In the genomic region with DNA sequence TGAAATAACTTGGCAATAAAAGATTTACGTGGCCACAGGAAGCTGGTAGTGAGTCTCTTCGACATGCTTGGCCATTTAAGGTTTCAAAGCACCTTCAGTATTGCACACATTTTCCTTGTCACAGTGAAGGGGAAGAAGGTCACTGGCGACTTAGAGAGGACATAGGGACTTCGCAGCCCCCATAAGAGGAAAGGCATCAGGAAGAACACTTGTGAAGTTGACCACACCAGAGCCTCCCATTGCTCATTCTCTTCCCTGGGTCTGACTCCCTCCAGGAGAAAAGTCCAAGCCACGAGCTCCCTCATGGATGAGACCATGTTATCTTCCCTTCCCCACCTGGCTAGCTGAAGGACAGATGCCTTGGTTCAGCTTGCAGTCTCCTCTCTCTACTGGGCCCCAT, we compare ENCODE assay signal across 21 mouse cellular contexts.
"Had no signal": no experiment of that assay in that cellular context is flagged by ENCODE, and none has a peak within 500 bp of the region (broad histone marks: within the 10 kb centered on the region; RNA-seq: fewer than 3 reads in every experiment).

No protein-coding gene starts in this region.

- H3K9me3 ChIP-seq: intestine, embryonic 15.5 days; kidney, embryonic 15.5 days; liver, embryonic 13.5 days; midbrain, embryonic 13.5 days; neural tube, embryonic 12.5 days; neural tube, embryonic 15.5 days had no signal

- H3K4me2 ChIP-seq: intestine, embryonic 15.5 days; kidney, embryonic 15.5 days; limb, embryonic 13.5 days; liver, embryonic 13.5 days; midbrain, embryonic 13.5 days; neural tube, embryonic 12.5 days; neural tube, embryonic 15.5 days had no signal

- H3K27ac ChIP-seq: intestine, embryonic 15.5 days; left cerebral cortex, adult 2 months; limb, embryonic 13.5 days; liver, embryonic 13.5 days; macrophage; midbrain, embryonic 13.5 days; neural tube, embryonic 12.5 days; neural tube, embryonic 15.5 days had no signal

- H3K4me3 ChIP-seq: intestine, embryonic 15.5 days; kidney, embryonic 15.5 days; left cerebral cortex, adult 2 months; limb, embryonic 13.5 days; liver, embryonic 13.5 days; midbrain, embryonic 13.5 days; neural tube, embryonic 12.5 days; neural tube, embryonic 15.5 days had no signal

- H3K36me3 ChIP-seq: intestine, embryonic 15.5 days; kidney, embryonic 15.5 days; limb, embryonic 13.5 days; liver, embryonic 13.5 days; neural tube, embryonic 12.5 days; neural tube, embryonic 15.5 days had no signal

- H3K27me3 ChIP-seq: intestine, embryonic 15.5 days; kidney, embryonic 15.5 days; limb, embryonic 13.5 days; liver, embryonic 13.5 days; midbrain, embryonic 13.5 days; neural tube, embryonic 12.5 days; neural tube, embryonic 15.5 days had no signal

- DNase-seq: kidney, adult 11 months; kidney, adult 8-10 months; kidney, postnatal 10 days; kidney, postnatal 36 days; layer of hippocampus, postnatal 36 days; liver, embryonic 13.5 days; lung, adult 2 months; lung, postnatal 14 days; right cerebral cortex, adult 18-20 months; right cerebral cortex, postnatal 14 days; right cerebral cortex, postnatal 4 days; thymus, adult 2 months; thymus, postnatal 14 days had no signal

- H3K4me1 ChIP-seq: intestine, embryonic 15.5 days; liver, embryonic 13.5 days; midbrain, embryonic 13.5 days; neural tube, embryonic 12.5 days had no signal

- ATAC-seq: intestine, embryonic 15.5 days; midbrain, embryonic 13.5 days had no signal

- H3K9ac ChIP-seq: intestine, embryonic 15.5 days; kidney, embryonic 15.5 days; limb, embryonic 13.5 days; liver, embryonic 13.5 days; midbrain, embryonic 13.5 days; neural tube, embryonic 12.5 days; neural tube, embryonic 15.5 days had no signal
